Mouse (Mus musculus) forebrain, embryonic 11.5 days (tissue): ENCODE results near the gene Slc16a4. TPM values are rescaled to one million over a fixed set of nuclear protein-coding genes. Genes with fewer than 3 reads are reported as not detected.

Source experiments
- ATAC-seq: fragments of 200-750 bp; cut with Nextera tagmentation; replicated peaks from 2 replicates; pipeline ENCODE4 v1.8.0; 2017; ENCODE audit warnings: moderate TSS enrichment; ENCODE audit not compliant: low FRiP score
- DNase-seq: peaks from one replicate; pipeline ENCODE4 v3.0.0-alpha.2; 2017; ENCODE audit warnings: low spot score
- H3K27ac ChIP-seq: fragments of 300-500 bp; sonication (generic); 2 replicates; pipeline ENCODE4 v1.5.1; 2014; ENCODE audit warnings: low read depth, low read length
- H3K27me3 ChIP-seq: fragments of 300-500 bp; sonication (generic); 2 replicates; pipeline ENCODE4 v1.6.1; 2014; ENCODE audit warnings: mild to moderate bottlenecking, low read length, mixed read lengths; ENCODE audit not compliant: control insufficient read depth, insufficient read depth
- H3K36me3 ChIP-seq: fragments of 300-500 bp; sonication (generic); 2 replicates; pipeline ENCODE4 v1.6.1; 2014; ENCODE audit warnings: mild to moderate bottlenecking, low read length, moderate library complexity, mixed read lengths; ENCODE audit not compliant: control insufficient read depth, insufficient read depth
- H3K4me1 ChIP-seq: fragments of 300-500 bp; sonication (generic); replicated peaks from 2 replicates; pipeline ENCODE4 v1.6.1; 2014; ENCODE audit warnings: low read length, mixed read lengths; ENCODE audit not compliant: control insufficient read depth, insufficient read depth
- H3K4me2 ChIP-seq: fragments of 300-500 bp; sonication (generic); 2 replicates; pipeline ENCODE4 v1.6.1; 2014; ENCODE audit warnings: low read depth, mild to moderate bottlenecking, low read length, moderate library complexity, mixed read lengths; ENCODE audit not compliant: severe bottlenecking
- H3K4me3 ChIP-seq: fragments of 300-500 bp; sonication (generic); 2 replicates; pipeline ENCODE4 v1.5.1; 2014; ENCODE audit warnings: low read depth, low read length
- H3K9ac ChIP-seq: fragments of 300-500 bp; sonication (generic); 2 replicates; pipeline ENCODE4 v1.6.1; 2014; ENCODE audit warnings: low read length
- H3K9me3 ChIP-seq: fragments of 300-500 bp; sonication (generic); 2 replicates; pipeline ENCODE4 v1.6.1; 2016; ENCODE audit warnings: low read length, mixed read lengths; ENCODE audit not compliant: control insufficient read depth
- WGBS: fragments of 180-500 bp; shearing (Covaris S2); extraction: QIAGEN DNeasy Blood & Tissue Kit; methylation state at CpG from one replicate; pipeline ENCODE4 v1.1.7; 2014; 5-methylcytosine and 5-hydroxymethylcytosine counted together
- polyA plus RNA-seq: library from polyadenylated mRNA; unstranded; fragments of >200 nt; fragmentation: Nextera tagmentation; extraction: Ambion mirVana; gene quantifications from 2 replicates; pipeline ENCODE4 v1.2.1, GENCODE M21; 2014

Slc16a4 gene
- 2.3 and 3.2 TPM in 2 replicates for polyA plus RNA-seq

- H3K4me3 ChIP-seq: no peak within 1 kb of the TSS
- H3K9ac ChIP-seq: no peak within 1 kb of the TSS
- H3K27ac ChIP-seq: no peak within 1 kb of the TSS
- no peaks in the 10 kb centered on the region for H3K27me3 ChIP-seq
- no peak within 1 kb of the TSS for H3K4me2 ChIP-seq
- ATAC-seq: no peak
- 29% methylated on average over 9 of the region's 9 CpGs for WGBS
- no peaks in the 10 kb centered on the region for H3K36me3 ChIP-seq
- H3K9me3 ChIP-seq: no peaks in the 10 kb centered on the region
- DNase-seq: no peak
- H3K4me1 ChIP-seq: no peaks in the 10 kb centered on the region
Measured at GRCm38 (mm10) chr3:107290764-107291381, at the start of gene Slc16a4. Slc16a4 (plus strand) TSS chr3:107291230.

GRCm38 (mm10) chr3:107241389-107242094 is 49.5 kb upstream of the Slc16a4 start:
- Histone ChIP-seq H3K27me3 (no peaks in the 10 kb centered on the region), H3K9me3 (no peaks in the 10 kb centered on the region), H3K9ac (no peak overlapping the region), H3K4me1 (peaks cover 3% of the 10 kb centered on the region; the same call in 1 of the 2 replicates), H3K27ac (no peak overlapping the region), H3K4me2 (0 out of 2 replicates have a peak overlapping the region, but pooled peaks have one; percentile 21), H3K4me3 (no peak overlapping the region), H3K36me3 (no peaks in the 10 kb centered on the region)
- DNase-seq (peak; percentile 56), ATAC-seq (peak; percentile 58)
- 25% methylated on average over 14 of the region's 14 CpGs for WGBS

- H3K27ac ChIP-seq: no peak overlapping the region
- H3K4me1 ChIP-seq: no peaks in the 10 kb centered on the region; the same call in 1 of the 2 replicates
- H3K9ac ChIP-seq: no peak overlapping the region
- H3K9me3 ChIP-seq: no peaks in the 10 kb centered on the region
- H3K4me2 ChIP-seq: no peak overlapping the region
- DNase-seq: peak; percentile 45
- ATAC-seq: no peak
- no peak overlapping the region for H3K4me3 ChIP-seq
- WGBS: 74% methylated on average over 6 of the region's 6 CpGs
- H3K27me3 ChIP-seq: no peaks in the 10 kb centered on the region
- H3K36me3 ChIP-seq: no peaks in the 10 kb centered on the region
Measured at GRCm38 (mm10) chr3:107246876-107247275, 44.2 kb upstream of the Slc16a4 start.

GRCm38 (mm10) chr3:107249042-107249441 is 42.0 kb upstream of the Slc16a4 start:
- no peaks in the 10 kb centered on the region for H3K27me3 ChIP-seq
- no peaks in the 10 kb centered on the region for H3K36me3 ChIP-seq
- H3K9ac ChIP-seq: no peak overlapping the region
- DNase-seq (peak; percentile 35), ATAC-seq (no peak)
- H3K4me1 ChIP-seq: no peaks in the 10 kb centered on the region
- no peak overlapping the region for H3K4me2 ChIP-seq
- no peak overlapping the region for H3K4me3 ChIP-seq
- WGBS: 70% methylated on average over 3 of the region's 3 CpGs
- no peak overlapping the region for H3K27ac ChIP-seq
- H3K9me3 ChIP-seq: no peaks in the 10 kb centered on the region

- 85% methylated on average over 2 of the region's 2 CpGs for WGBS
- ATAC-seq: no peak
Measured at GRCm38 (mm10) chr3:107250320-107250719, 40.7 kb upstream of the Slc16a4 start.

GRCm38 (mm10) chr3:107252035-107252434 is 39.0 kb upstream of the Slc16a4 start:
- 76% methylated on average over 4 of the region's 4 CpGs for WGBS
- H3K27me3 ChIP-seq: no peaks in the 10 kb centered on the region
- H3K9me3 ChIP-seq: no peaks in the 10 kb centered on the region
- no peak overlapping the region for H3K27ac ChIP-seq
- H3K4me3 ChIP-seq: no peak overlapping the region
- ATAC-seq: no peak
- H3K4me1 ChIP-seq: no peaks in the 10 kb centered on the region
- DNase-seq: peak; percentile 31
- H3K9ac ChIP-seq: no peak overlapping the region
- H3K36me3 ChIP-seq: no peaks in the 10 kb centered on the region
- no peak overlapping the region for H3K4me2 ChIP-seq

More at GRCm38 (mm10) chr3:107250320-107250719, 40.7 kb upstream of the Slc16a4 start:
- H3K9me3 ChIP-seq: no peaks in the 10 kb centered on the region
- DNase-seq: peak; percentile 4
- H3K9ac ChIP-seq: no peak overlapping the region
- H3K4me2 ChIP-seq: no peak overlapping the region
- no peak overlapping the region for H3K4me3 ChIP-seq
- H3K4me1 ChIP-seq: no peaks in the 10 kb centered on the region
- no peak overlapping the region for H3K27ac ChIP-seq
- H3K27me3 ChIP-seq: no peaks in the 10 kb centered on the region
- H3K36me3 ChIP-seq: no peaks in the 10 kb centered on the region

GRCm38 (mm10) chr3:107253925-107254324 is 37.1 kb upstream of the Slc16a4 start:
- H3K27ac ChIP-seq: no peak overlapping the region
- H3K9ac ChIP-seq: no peak overlapping the region
- ATAC-seq (no peak), DNase-seq (peak; percentile 4)
- no peaks in the 10 kb centered on the region for H3K36me3 ChIP-seq
- no peak overlapping the region for H3K4me2 ChIP-seq
- H3K4me3 ChIP-seq: no peak overlapping the region
- no peaks in the 10 kb centered on the region for H3K9me3 ChIP-seq
- no peaks in the 10 kb centered on the region for H3K27me3 ChIP-seq
- 87% methylated on average over 5 of the region's 5 CpGs for WGBS
- no peaks in the 10 kb centered on the region for H3K4me1 ChIP-seq

- no peak overlapping the region for H3K27ac ChIP-seq
- 87% methylated on average over 3 of the region's 3 CpGs for WGBS
- no peaks in the 10 kb centered on the region for H3K27me3 ChIP-seq
- no peaks in the 10 kb centered on the region for H3K36me3 ChIP-seq
- DNase-seq (peak; percentile 37), ATAC-seq (no peak)
- no peak overlapping the region for H3K4me3 ChIP-seq
- H3K4me1 ChIP-seq: no peaks in the 10 kb centered on the region
- no peak overlapping the region for H3K4me2 ChIP-seq
- no peaks in the 10 kb centered on the region for H3K9me3 ChIP-seq
- H3K9ac ChIP-seq: no peak overlapping the region
Measured at GRCm38 (mm10) chr3:107255992-107256391, 35.0 kb upstream of the Slc16a4 start.
